Mouse (Mus musculus) embryonic facial prominence, embryonic 15.5 days (tissue): ENCODE results near the gene Peli2. TPM values are rescaled to one million over a fixed set of nuclear protein-coding genes. Genes with fewer than 3 reads are reported as not detected.

Experiments
- ATAC-seq: fragments of 200-750 bp; cut with Nextera tagmentation; 2 replicates; pipeline ENCODE4 v1.8.0; 2017; ENCODE audit warnings: low read depth, moderate TSS enrichment; ENCODE audit not compliant: insufficient number of reproducible peaks, low FRiP score, low TSS enrichment
- H3K27ac ChIP-seq: fragments of 300-500 bp; sonication (generic); replicated peaks from 2 replicates; pipeline ENCODE4 v1.5.1; 2015; ENCODE audit warnings: mild to moderate bottlenecking, inconsistent platforms
- H3K27me3 ChIP-seq: fragments of 300-500 bp; sonication (generic); 2 replicates; pipeline ENCODE4 v1.6.1; 2015; ENCODE audit warnings: inconsistent platforms
- H3K36me3 ChIP-seq: fragments of 300-500 bp; sonication (generic); 2 replicates; pipeline ENCODE4 v1.6.1; 2015; ENCODE audit warnings: mild to moderate bottlenecking, inconsistent platforms
- H3K4me1 ChIP-seq: fragments of 300-500 bp; sonication (generic); 2 replicates; pipeline ENCODE4 v1.6.1; 2015; ENCODE audit warnings: inconsistent platforms
- H3K4me2 ChIP-seq: fragments of 300-500 bp; sonication (generic); replicated peaks from 2 replicates; pipeline ENCODE4 v1.6.1; 2015; ENCODE audit warnings: mild to moderate bottlenecking, inconsistent platforms
- H3K4me3 ChIP-seq: fragments of 300-500 bp; sonication (generic); replicated peaks from 2 replicates; pipeline ENCODE4 v1.5.1; 2015; ENCODE audit warnings: mild to moderate bottlenecking, inconsistent platforms
- H3K9ac ChIP-seq: fragments of 300-500 bp; sonication (generic); 2 replicates; pipeline ENCODE4 v1.6.1; 2015; ENCODE audit warnings: inconsistent platforms
- H3K9me3 ChIP-seq: fragments of 300-500 bp; sonication (generic); replicated peaks from 2 replicates; pipeline ENCODE4 v1.6.1; 2016; ENCODE audit warnings: inconsistent platforms
- WGBS: fragments of 180-500 bp; shearing (Covaris S2); methylation state at CpG from one replicate; pipeline ENCODE4 v1.1.7; 2015; 5-methylcytosine and 5-hydroxymethylcytosine counted together
- polyA plus RNA-seq: library from polyadenylated mRNA; unstranded; fragments of >200 nt; fragmentation: Nextera tagmentation; extraction: Ambion mirVana; gene quantifications from 2 replicates; pipeline ENCODE4 v1.2.1, GENCODE M21; 2015

Peli2 gene
- polyA plus RNA-seq, 1 experiment from 2014 or later: 7.1 TPM

DNA sequence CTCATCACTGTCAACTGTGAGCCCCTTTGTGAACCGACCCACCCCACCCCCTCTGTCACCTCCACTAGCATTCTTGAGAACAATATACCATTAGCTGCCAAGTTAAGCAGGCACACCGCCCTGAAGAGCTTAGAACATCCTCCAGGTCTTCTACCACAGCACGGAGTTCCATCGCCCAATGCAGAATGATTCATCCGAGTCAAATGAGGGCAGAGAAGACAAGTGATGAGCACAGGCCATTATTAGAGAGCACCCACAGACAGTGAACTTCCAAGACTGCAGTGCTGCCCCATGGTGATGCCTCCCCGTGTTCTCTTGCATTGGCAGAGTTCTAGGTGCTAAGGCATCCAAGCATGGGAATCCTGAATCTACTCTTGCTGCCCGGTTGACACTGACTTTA lies 172.9 kb downstream of the Peli2 start:
- Histone ChIP-seq H3K4me3 (no peak overlapping the region), H3K27me3 (peaks cover 6% of the 10 kb centered on the region; the same call in 1 of the 2 replicates), H3K9ac (no peak overlapping the region), H3K4me1 (peaks cover 13% of the 10 kb centered on the region), H3K27ac (no peak overlapping the region), H3K9me3 (no peaks in the 10 kb centered on the region), H3K36me3 (no peaks in the 10 kb centered on the region), H3K4me2 (no peak overlapping the region)
- no peak for ATAC-seq
- WGBS: 82% methylated on average over 7 of the region's 7 CpGs

- Histone ChIP-seq H3K9ac (no peak overlapping the region), H3K27me3 (peaks cover 6% of the 10 kb centered on the region; the same call in 1 of the 2 replicates), H3K4me2 (no peak overlapping the region), H3K36me3 (no peaks in the 10 kb centered on the region), H3K9me3 (no peaks in the 10 kb centered on the region), H3K4me1 (peaks cover 10% of the 10 kb centered on the region), H3K4me3 (no peak overlapping the region), H3K27ac (no peak overlapping the region)
- ATAC-seq: no peak
- 40% methylated on average over 5 of the region's 5 CpGs for WGBS
Observed at GRCm38 (mm10) chr14:48295410-48295809, 174.8 kb downstream of the Peli2 start.

DNA sequence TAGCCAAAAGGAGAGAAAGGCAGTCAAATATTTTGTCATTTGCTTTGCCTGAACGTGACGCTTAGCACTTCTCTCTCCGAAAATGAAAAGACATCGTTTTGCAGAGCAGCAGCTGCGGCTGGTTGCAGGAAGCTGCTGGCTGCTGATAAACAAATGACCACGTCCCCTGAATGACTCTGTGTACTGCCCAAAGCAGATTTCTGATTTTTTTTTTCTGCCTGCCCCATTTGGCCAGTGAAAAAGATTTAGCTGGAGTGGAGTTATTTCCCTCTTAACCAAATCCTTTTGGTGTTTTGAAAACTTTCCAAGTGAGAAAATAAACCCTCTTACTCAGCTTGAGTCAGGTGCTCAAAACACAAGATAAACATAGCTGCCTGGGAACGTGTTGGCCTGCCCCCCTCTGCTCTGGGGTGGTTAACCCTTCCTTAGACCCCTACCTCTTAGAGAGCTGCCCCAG lies 175.2 kb downstream of the Peli2 start:
- peaks cover 10% of the 10 kb centered on the region for H3K4me1 ChIP-seq
- H3K4me2 ChIP-seq: 0 out of 2 replicates have a peak overlapping the region, but pooled peaks have one; percentile 10
- no peaks in the 10 kb centered on the region for H3K9me3 ChIP-seq
- H3K9ac ChIP-seq: no peak overlapping the region
- H3K27me3 ChIP-seq: peaks cover 6% of the 10 kb centered on the region; the same call in 1 of the 2 replicates
- H3K27ac ChIP-seq: no peak overlapping the region
- no peaks in the 10 kb centered on the region for H3K36me3 ChIP-seq
- peak; percentile 54; the same call in 1 of the 2 replicates for ATAC-seq
- WGBS: 26% methylated on average over 7 of the region's 7 CpGs
- no peak overlapping the region for H3K4me3 ChIP-seq

DNA sequence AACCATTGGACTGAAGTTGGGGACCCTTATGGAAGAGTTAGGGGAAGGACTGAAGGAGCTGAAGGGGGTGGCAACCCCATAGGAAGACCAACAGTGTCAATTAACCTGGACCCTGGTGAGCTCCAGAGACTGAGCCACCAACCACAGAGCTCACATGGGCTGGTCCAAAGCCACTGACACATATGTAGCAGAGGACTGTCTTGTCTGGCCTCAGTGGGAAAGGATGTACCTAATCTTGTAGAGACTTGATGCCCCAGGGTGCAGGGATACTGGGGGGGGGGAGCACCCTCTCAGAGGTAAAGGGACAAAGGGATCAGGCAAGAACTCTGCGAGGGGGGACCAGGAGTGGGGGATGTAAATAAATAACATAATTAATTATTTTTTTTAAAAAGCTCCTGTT lies 176.2 kb downstream of the Peli2 start:
- no peak for ATAC-seq
- H3K27ac ChIP-seq: no peak overlapping the region
- H3K4me1 ChIP-seq: peaks cover 10% of the 10 kb centered on the region
- peaks cover 6% of the 10 kb centered on the region; the same call in 1 of the 2 replicates for H3K27me3 ChIP-seq
- no peak overlapping the region for H3K9ac ChIP-seq
- no peak overlapping the region for H3K4me3 ChIP-seq
- no peaks in the 10 kb centered on the region for H3K36me3 ChIP-seq
- no peak overlapping the region for H3K4me2 ChIP-seq
- no peaks in the 10 kb centered on the region for H3K9me3 ChIP-seq
- 88% methylated on average over 1 of the region's 1 CpGs for WGBS

GRCm38 (mm10) chr14:48302471-48303186 lies 182.0 kb downstream of the Peli2 start:
- WGBS: 50% methylated on average over 10 of the region's 10 CpGs
- Histone ChIP-seq H3K36me3 (no peaks in the 10 kb centered on the region), H3K4me1 (peaks cover 9% of the 10 kb centered on the region; the same call in 1 of the 2 replicates), H3K9me3 (no peaks in the 10 kb centered on the region), H3K27ac (no peak overlapping the region), H3K9ac (no peak overlapping the region), H3K27me3 (no peaks in the 10 kb centered on the region), H3K4me2 (no peak overlapping the region), H3K4me3 (no peak overlapping the region)
- ATAC-seq: no peak

DNA sequence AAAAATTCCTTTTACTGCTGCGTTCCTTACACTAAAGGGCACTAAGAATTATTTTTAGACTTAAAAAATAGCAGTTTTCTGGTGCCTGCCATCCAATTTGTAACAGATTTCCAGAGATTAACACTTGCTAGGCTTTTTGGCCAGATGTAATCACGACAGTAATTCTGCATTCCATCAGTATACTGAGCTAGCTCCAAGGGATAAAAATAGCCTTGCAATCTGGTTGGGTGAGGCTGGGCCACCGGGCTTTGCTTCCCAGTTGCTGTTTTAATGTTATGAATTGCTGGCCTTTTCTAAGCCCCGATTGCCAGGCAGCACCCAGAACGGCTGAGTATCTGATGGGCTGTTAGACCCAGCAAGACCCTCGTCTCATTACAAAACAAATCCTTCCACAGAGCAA lies 182.6 kb downstream of the Peli2 start:
- H3K9ac ChIP-seq: no peak overlapping the region
- no peaks in the 10 kb centered on the region for H3K9me3 ChIP-seq
- no peaks in the 10 kb centered on the region for H3K27me3 ChIP-seq
- H3K4me1 ChIP-seq: peaks cover 9% of the 10 kb centered on the region; the same call in 1 of the 2 replicates
- H3K4me3 ChIP-seq: no peak overlapping the region
- H3K4me2 ChIP-seq: no peak overlapping the region
- 25% methylated on average over 6 of the region's 6 CpGs for WGBS
- no peak for ATAC-seq
- H3K27ac ChIP-seq: no peak overlapping the region; the same call in 1 of the 2 replicates
- no peaks in the 10 kb centered on the region for H3K36me3 ChIP-seq

GRCm38 (mm10) chr14:48303841-48304240 lies 183.2 kb downstream of the Peli2 start:
- Histone ChIP-seq H3K9me3 (no peaks in the 10 kb centered on the region), H3K9ac (no peak overlapping the region), H3K27me3 (no peaks in the 10 kb centered on the region), H3K27ac (no peak overlapping the region), H3K4me1 (peaks cover 9% of the 10 kb centered on the region; the same call in 1 of the 2 replicates), H3K4me2 (no peak overlapping the region), H3K36me3 (no peaks in the 10 kb centered on the region), H3K4me3 (no peak overlapping the region)
- WGBS: 90% methylated on average over 9 of the region's 9 CpGs
- no peak for ATAC-seq

DNA sequence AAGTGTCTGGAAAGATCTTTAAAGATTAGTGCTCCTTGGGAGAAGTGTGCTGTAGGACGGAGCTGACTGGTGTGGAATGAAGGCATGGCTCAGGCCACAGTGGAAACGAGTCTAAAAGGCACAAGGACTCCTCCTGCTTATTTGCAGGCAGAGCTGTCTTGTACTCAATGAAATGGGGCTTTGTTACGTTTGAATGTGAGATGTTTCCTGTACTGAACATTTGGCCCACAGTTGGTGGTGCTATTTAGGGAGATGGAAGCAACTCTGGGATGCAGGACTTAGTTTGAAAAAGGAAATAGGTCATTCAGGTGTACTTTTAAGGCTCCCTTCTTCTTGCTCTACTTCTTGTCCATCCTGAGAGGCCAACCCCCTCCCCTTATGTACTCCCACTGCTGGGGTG lies 192.6 kb downstream of the Peli2 start:
- WGBS: 45% methylated on average over 3 of the region's 3 CpGs
- Histone ChIP-seq H3K9me3 (no peaks in the 10 kb centered on the region), H3K4me3 (no peak overlapping the region), H3K9ac (no peak overlapping the region), H3K36me3 (no peaks in the 10 kb centered on the region), H3K4me2 (no peak overlapping the region), H3K4me1 (no peaks in the 10 kb centered on the region), H3K27me3 (no peaks in the 10 kb centered on the region), H3K27ac (no peak overlapping the region)
- no peak for ATAC-seq

DNA sequence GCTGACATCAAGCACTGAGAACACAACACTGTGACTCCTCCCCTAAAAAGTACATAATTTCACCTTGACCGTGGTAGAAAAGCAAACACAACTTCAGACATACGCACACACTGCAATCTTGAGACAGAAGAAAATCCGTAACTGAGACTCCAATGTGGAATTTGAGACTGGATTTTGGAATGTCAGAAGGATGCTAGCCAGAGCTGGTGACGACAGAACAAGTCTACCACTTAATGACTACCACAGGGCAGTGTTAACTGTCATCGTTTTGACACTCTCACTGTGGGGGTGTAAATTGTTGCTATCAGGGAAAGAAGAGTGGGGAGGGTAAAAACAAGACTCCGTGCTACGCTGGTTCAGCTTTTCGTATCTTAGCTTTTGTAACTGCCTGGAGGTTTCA lies 195.8 kb downstream of the Peli2 start:
- no peaks in the 10 kb centered on the region for H3K36me3 ChIP-seq
- H3K9me3 ChIP-seq: no peaks in the 10 kb centered on the region
- no peaks in the 10 kb centered on the region for H3K4me1 ChIP-seq
- H3K9ac ChIP-seq: no peak overlapping the region
- 37% methylated on average over 8 of the region's 8 CpGs for WGBS
- ATAC-seq: no peak
- H3K27ac ChIP-seq: no peak overlapping the region
- H3K4me3 ChIP-seq: no peak overlapping the region
- H3K27me3 ChIP-seq: no peaks in the 10 kb centered on the region
- H3K4me2 ChIP-seq: no peak overlapping the region

- H3K27ac ChIP-seq: no peak overlapping the region
- 54% methylated on average over 18 of the region's 18 CpGs for WGBS
- no peak overlapping the region for H3K9ac ChIP-seq
- 0 out of 2 replicates have a peak overlapping the region, but pooled peaks have one; percentile 12 for H3K4me2 ChIP-seq
- no peak for ATAC-seq
- no peak overlapping the region for H3K4me3 ChIP-seq
- no peaks in the 10 kb centered on the region for H3K36me3 ChIP-seq
- H3K27me3 ChIP-seq: no peaks in the 10 kb centered on the region
- H3K9me3 ChIP-seq: no peaks in the 10 kb centered on the region
- H3K4me1 ChIP-seq: no peaks in the 10 kb centered on the region
Observed at GRCm38 (mm10) chr14:48323771-48324459, 203.3 kb downstream of the Peli2 start.

- Histone ChIP-seq H3K4me3 (no peak overlapping the region), H3K27ac (no peak overlapping the region), H3K36me3 (no peaks in the 10 kb centered on the region), H3K4me2 (0 out of 2 replicates have a peak overlapping the region, but pooled peaks have one; percentile 12), H3K9me3 (no peaks in the 10 kb centered on the region), H3K4me1 (no peaks in the 10 kb centered on the region), H3K27me3 (no peaks in the 10 kb centered on the region), H3K9ac (no peak overlapping the region)
- no peak for ATAC-seq
- WGBS: 72% methylated on average over 4 of the region's 4 CpGs
Observed at GRCm38 (mm10) chr14:48324460-48324850, 203.8 kb downstream of the Peli2 start.
